Mouse (Mus musculus) effector memory CD4-positive, alpha-beta T cell, adult 5 months (primary cell): ENCODE data around the gene Tecpr2. TPM values are rescaled to one million over a fixed set of nuclear protein-coding genes. Genes with fewer than 3 reads are reported as not detected.

Experiments
- polyA plus RNA-seq: library from polyadenylated mRNA; unstranded; fragments of 100-300 nt; shearing (Covaris generic); gene quantifications from one replicate; pipeline ENCODE4 v1.2.1, GENCODE M21; 2017

The Tecpr2 gene
- 3.1 TPM for polyA plus RNA-seq

GRCm38 (mm10) chr12:110889036-110890020, at the start of gene Tecpr2, which contains the start of gene Cinp:
TSS of gene Tecpr2 (plus strand) at chr12:110889264.
TSS of gene Cinp (minus strand) at chr12:110889145.

GRCm38 (mm10) chr12:110840348-110841198, 48.5 kb upstream of the Tecpr2 start, which contains the start of gene Mok:
TSS of gene Mok (minus strand) at chr12:110840939.

GRCm38 (mm10) chr12:110850010-110850928, 38.8 kb upstream of the Tecpr2 start, which contains the start of gene Zfp839:
TSS of gene Zfp839 (plus strand) at chr12:110850253.

GRCm38 (mm10) chr12:110978607-110979406, 89.7 kb downstream of the Tecpr2 start, which contains the start of gene Ankrd9:
TSS of gene Ankrd9 (minus strand) at chr12:110979040.

Other genes with a start within 250 kb of the Tecpr2 start
- 0.70 TPM for gene 1700001K19Rik, start 206.6 kb upstream of the Tecpr2 start, polyA plus RNA-seq
- 1,198 TPM for gene Hsp90aa1, start 186.5 kb upstream of the Tecpr2 start, polyA plus RNA-seq
- gene Wdr20, start 151.3 kb upstream of the Tecpr2 start, polyA plus RNA-seq: 80.2 TPM
- gene Mok, start 48.3 kb upstream of the Tecpr2 start, polyA plus RNA-seq: not detected
- gene Zfp839, start 39.0 kb upstream of the Tecpr2 start, polyA plus RNA-seq: 7.2 TPM
- gene Cinp, start 119 bp upstream of the Tecpr2 start, polyA plus RNA-seq: 23.6 TPM
- 3.9 TPM for gene Ankrd9, start 89.8 kb downstream of the Tecpr2 start, polyA plus RNA-seq
- 58.0 TPM for gene Rcor1, start 150.1 kb downstream of the Tecpr2 start, polyA plus RNA-seq